20 mouse cellular contexts compared by ENCODE assay signal in genomic region chr8:78658172-78658571, GRCm38 (mm10).
DNase-seq lines count a peak whose midpoint lies in the region; TF ChIP-seq lines count a peak whose summit lies in the region.
"Had no signal": no experiment of that assay in that cellular context is flagged by ENCODE, and none has a peak within 500 bp of the region (broad histone marks: within the 10 kb centered on the region; RNA-seq: fewer than 3 reads in every experiment).

No protein-coding gene starts in this region.

- no peaks in the 10 kb centered on the region for H3K79me3 ChIP-seq in C2C12 (ENCODE audit: low read depth)

- H3K4me2 ChIP-seq in myocyte (ENCODE audit: low read depth): peak overlapping the region; percentile 10

- 95% methylated on average over 5 of the region's 5 CpGs for WGBS in thymus, adult 2 months

- no peak for TF ChIP-seq CTCF in C2C12 (IDR thresholded peaks at IDR 0.05; ENCODE audit: control insufficient read depth, insufficient read depth, insufficient read length)
- TF ChIP-seq CTCF in layer of hippocampus, adult 2 months (conservative IDR thresholded peaks at IDR 0.05): no peak
- TF ChIP-seq CTCF in thymus, adult 2 months (IDR thresholded peaks at IDR 0.05; ENCODE audit: borderline replicate concordance, control insufficient read depth, extremely low read depth, insufficient read depth, low read length, poor library complexity): no peak

- DNase-seq in retina, embryonic 14.5 days (ENCODE audit: low spot score): peak; percentile 36
- peak; percentile 14 for DNase-seq in retina, postnatal 1 day
- DNase-seq in layer of hippocampus, adult 2 months (ENCODE audit: low spot score in 2 of 2): no peak
- no peak for DNase-seq in right cerebral cortex, postnatal 10 days (ENCODE audit: low spot score in 2 of 2)
- DNase-seq in urinary bladder, postnatal 25 days (ENCODE audit: low spot score): no peak
- DNase-seq in thymus, adult 2 months: no peak
- DNase-seq: adrenal gland, adult 2 months; adrenal gland, adult 8-10 months; adrenal gland, postnatal 10 days; adrenal gland, postnatal 14 days; adrenal gland, postnatal 25 days; adrenal gland, postnatal 36 days; B cell, adult 2 months; cerebellum, adult 11 months; cerebellum, adult 11-12 months; cerebellum, adult 18-20 months had no signal

- no peaks in the 10 kb centered on the region for H3K4me1 ChIP-seq in thymus, adult 2 months (replicated peaks; ENCODE audit: control insufficient read depth, insufficient read depth, low read length)

- H3K4me3 ChIP-seq in C2C12 (ENCODE audit: insufficient read depth, poor library complexity, severe bottlenecking): no peak overlapping the region
- no peak overlapping the region for H3K4me3 ChIP-seq in myocyte
- no peak overlapping the region for H3K4me3 ChIP-seq in layer of hippocampus, adult 2 months
- H3K4me3 ChIP-seq in thymus, adult 2 months (ENCODE audit: control insufficient read depth, insufficient read depth, low read length): no peak overlapping the region

- H3K36me3 ChIP-seq in C2C12 (ENCODE audit: control insufficient read depth, insufficient read depth) (no peaks in the 10 kb centered on the region), myocyte (ENCODE audit: control insufficient read depth, insufficient read depth) (no peaks in the 10 kb centered on the region)
- no peaks in the 10 kb centered on the region for H3K36me3 ChIP-seq in thymus, adult 2 months (ENCODE audit: control insufficient read depth, insufficient read depth, low read length)

- H3ac ChIP-seq in C2C12 (ENCODE audit: control insufficient read depth, insufficient read length, low read depth): no peak overlapping the region
- no peak overlapping the region for H3ac ChIP-seq in myocyte (ENCODE audit: control insufficient read depth, insufficient read length)

- H3K79me2 ChIP-seq in C2C12 (ENCODE audit: control insufficient read depth, insufficient read depth): no peaks in the 10 kb centered on the region
- no peaks in the 10 kb centered on the region for H3K79me2 ChIP-seq in myocyte (ENCODE audit: control insufficient read depth, insufficient read depth)

- H3K27me3 ChIP-seq in C2C12 (ENCODE audit: control insufficient read depth, insufficient read depth, insufficient read length) (no peaks in the 10 kb centered on the region), myocyte (ENCODE audit: control insufficient read depth, insufficient read depth, insufficient read length) (no peaks in the 10 kb centered on the region)
- H3K27me3 ChIP-seq in thymus, adult 2 months (ENCODE audit: control insufficient read depth, insufficient read depth, low read length): no peaks in the 10 kb centered on the region
- H3K27me3 ChIP-seq: CH12.LX, Patski had no signal

- no peak overlapping the region for H3K27ac ChIP-seq in layer of hippocampus, adult 2 months
- H3K27ac ChIP-seq in thymus, adult 2 months (ENCODE audit: control insufficient read depth, insufficient read depth, low read length): no peak overlapping the region

- TF ChIP-seq POLR2A in myocyte (IDR thresholded peaks at IDR 0.05; ENCODE audit: insufficient read length, low read depth): no peak
- no peak for TF ChIP-seq POLR2A in thymus, adult 2 months (IDR thresholded peaks at IDR 0.05; ENCODE audit: control insufficient read depth, extremely low read depth, insufficient read depth, low read length, poor library complexity)

TF ChIP-seq in C2C12, 6 proteins besides CTCF, POLR2A, EP300 and RAD21:
- TF ChIP-seq MYOD1 (IDR thresholded peaks at IDR 0.05; ENCODE audit: control insufficient read depth, insufficient read length, low read depth) (peak; percentile 49), MAX (IDR thresholded peaks at IDR 0.05) (no peak), FOSL1 (IDR thresholded peaks at IDR 0.05; ENCODE audit: insufficient read depth, low read length, poor library complexity, severe bottlenecking) (no peak), CEBPB (IDR thresholded peaks at IDR 0.05; ENCODE audit: low read depth) (no peak)

TF ChIP-seq in myocyte, 11 proteins besides CTCF, POLR2A, EP300 and RAD21:
- no peak for TF ChIP-seq USF1 (IDR thresholded peaks at IDR 0.05; ENCODE audit: low read depth)
- peak in 2 of 3 experiments; percentile 59 to 75 for TF ChIP-seq MYOD1 (IDR thresholded peaks at IDR 0.05; ENCODE audit: control insufficient read depth in 1 of 3, insufficient read length in 2 of 3, low read depth in 2 of 3)
- peak in 1 of 3 experiments; percentile 44 for TF ChIP-seq MYOG (IDR thresholded peaks at IDR 0.05; ENCODE audit: control insufficient read depth in 1 of 3, insufficient read depth in 1 of 3, insufficient read length in 2 of 3, low read depth in 2 of 3)
- TF ChIP-seq E2F4 (IDR thresholded peaks at IDR 0.05; ENCODE audit: insufficient read depth): no peak
- no peak for TF ChIP-seq CEBPB (IDR thresholded peaks at IDR 0.05; ENCODE audit: insufficient read depth, poor library complexity, severe bottlenecking)
- TF ChIP-seq TCF3 (IDR thresholded peaks at IDR 0.05; ENCODE audit: insufficient read length, low read depth): no peak

Comparison
In these comparisons a context has a peak if more than half of its experiments do, and no peak if none do; other contexts are left out.
1. DNase-seq: peak in retina, embryonic 14.5 days (single experiment) and retina, postnatal 1 day (single experiment); none in layer of hippocampus, adult 2 months (0 of 2), right cerebral cortex, postnatal 10 days (0 of 2), urinary bladder, postnatal 25 days (single experiment) and thymus, adult 2 months (single experiment).